Mouse (Mus musculus) liver, adult 2 months (tissue): Measurements from ENCODE around the gene Rpl9. TPM values are rescaled to one million over a fixed set of nuclear protein-coding genes. Genes with fewer than 3 reads are reported as not detected.
A peak's percentile ranks its signal among the peaks of the same experiment; 100 is the strongest.

Source experiments
- DNase-seq: peaks from one replicate; pipeline ENCODE4 v3.0.0-alpha.2; 2011; ENCODE audit warnings: low read depth, low spot score; ENCODE audit errors: extremely low read depth
- H3K27ac ChIP-seq: fragments of 200-500 bp; replicated peaks from 2 replicates; pipeline ENCODE4 v1.5.1; 2012; ENCODE audit warnings: low read depth, mild to moderate bottlenecking, control low read depth, inconsistent platforms, low read length; ENCODE audit not compliant: insufficient read depth
- H3K27me3 ChIP-seq: fragments of 200-500 bp; 2 replicates; pipeline ENCODE4 v1.6.1; 2012; ENCODE audit warnings: mild to moderate bottlenecking, moderate library complexity, low read length, inconsistent platforms; ENCODE audit not compliant: control insufficient read depth, insufficient read depth
- H3K36me3 ChIP-seq: fragments of 200-500 bp; 2 replicates; pipeline ENCODE4 v1.6.1; 2012; ENCODE audit warnings: low read length, inconsistent platforms; ENCODE audit not compliant: control insufficient read depth, insufficient read depth
- H3K4me1 ChIP-seq: fragments of 200-500 bp; 2 replicates; pipeline ENCODE4 v1.6.1; 2011; ENCODE audit warnings: low read length; ENCODE audit not compliant: control insufficient read depth, insufficient read depth
- H3K4me3 ChIP-seq: fragments of 200-500 bp; 2 replicates; pipeline ENCODE4 v1.5.1; 2011; ENCODE audit warnings: low read depth, mild to moderate bottlenecking, control low read depth, low read length, moderate library complexity; ENCODE audit not compliant: insufficient read depth
- H3K79me2 ChIP-seq: fragments of 200-500 bp; 2 replicates; pipeline ENCODE4 v1.6.1; 2012; ENCODE audit warnings: inconsistent platforms, mild to moderate bottlenecking, low read length, moderate library complexity; ENCODE audit not compliant: control insufficient read depth, insufficient read depth
- H3K9ac ChIP-seq: fragments of 200-500 bp; 2 replicates; pipeline ENCODE4 v1.6.1; 2012; ENCODE audit warnings: low read depth, mild to moderate bottlenecking, control low read depth, inconsistent platforms, low read length
- CTCF ChIP-seq: fragments of 200-500 bp; IDR thresholded peaks from 2 replicates; pipeline ENCODE4 v1.5.1; 2011; ENCODE audit warnings: low read depth, low read length, control low read depth
- POLR2A ChIP-seq: fragments of 200-500 bp; IDR thresholded peaks from 2 replicates; pipeline ENCODE4 v1.6.1; 2011; ENCODE audit warnings: low read length, control low read depth; ENCODE audit not compliant: insufficient read depth; ENCODE audit errors: extremely low read depth
- WGBS: fragments of 180-500 bp; shearing (Covaris S2); methylation state at CpG from one replicate; pipeline ENCODE4 v1.1.7; 2018; 5-methylcytosine and 5-hydroxymethylcytosine counted together
- polyA plus RNA-seq: library from polyadenylated mRNA; depleted of rRNA; stranded (reverse); fragments of >200 nt; gene quantifications from 2 replicates; pipeline ENCODE4 v1.2.3, GENCODE M21; 2012; rRNA removed
- total RNA-seq: library from RNA; depleted of rRNA; stranded (reverse); fragments of >200 nt; gene quantifications from 2 replicates; pipeline ENCODE4 v1.2.3, GENCODE M21; 2014; rRNA removed

The Rpl9 gene
- total RNA-seq (423 and 451 TPM in 2 replicates), polyA plus RNA-seq (91.1 and 95.8 TPM in 2 replicates)

GRCm38 (mm10) chr5:65390648-65391644, at the start of gene Rpl9, which contains the start of gene Lias:
Gene Rpl9 (minus strand): TSS chr5:65391444.
Gene Lias (plus strand): TSS chr5:65391497.
- Histone ChIP-seq H3K9ac (peak within 1 kb of the TSS; percentile 84), H3K36me3 (peaks cover 29% of the 10 kb centered on the region), H3K79me2 (peaks cover 7% of the 10 kb centered on the region; the same call in 1 of the 2 replicates), H3K27me3 (no peaks in the 10 kb centered on the region), H3K27ac (peak within 1 kb of the TSS; percentile 70), H3K4me3 (peak within 1 kb of the TSS; percentile 69), H3K4me1 (peaks cover 8% of the 10 kb centered on the region)
- TF ChIP-seq POLR2A (peak; percentile 91; the same call in 1 of the 2 replicates), CTCF (no peak)
- under 1% methylated on average over 83 of the region's 83 CpGs for WGBS
- DNase-seq: peak; percentile 89

- Histone ChIP-seq H3K4me3 (no peak overlapping the region), H3K79me2 (peaks cover 4% of the 10 kb centered on the region), H3K9ac (no peak overlapping the region), H3K4me1 (peaks cover 8% of the 10 kb centered on the region; the same call in 1 of the 2 replicates), H3K36me3 (no peaks in the 10 kb centered on the region), H3K27me3 (no peaks in the 10 kb centered on the region), H3K27ac (no peak overlapping the region)
- no peak for TF ChIP-seq POLR2A
- TF ChIP-seq CTCF: no peak
- DNase-seq: no peak
These were observed 46.8 kb upstream of the Rpl9 start for GRCm38 (mm10) chr5:65438041-65438440.

- Histone ChIP-seq H3K4me3 (peak within 1 kb of the TSS; percentile 87), H3K27ac (peak within 1 kb of the TSS; percentile 70), H3K79me2 (peaks cover 13% of the 10 kb centered on the region), H3K27me3 (no peaks in the 10 kb centered on the region), H3K4me1 (peaks cover 19% of the 10 kb centered on the region), H3K36me3 (no peaks in the 10 kb centered on the region), H3K9ac (peak within 1 kb of the TSS; percentile 94)
- TF ChIP-seq CTCF (no peak), POLR2A (peak; percentile 84; the same call in 1 of the 2 replicates)
- peak; percentile 90 for DNase-seq
- under 1% methylated on average over 51 of the region's 51 CpGs for WGBS
These were observed 44.7 kb upstream of the Rpl9 start, which contains the start of gene Ugdh for GRCm38 (mm10) chr5:65435806-65436561. Gene Ugdh (minus strand): TSS chr5:65435949.

- peak; percentile 65 for DNase-seq
- Histone ChIP-seq H3K27ac (peak overlapping the region; percentile 70), H3K36me3 (no peaks in the 10 kb centered on the region), H3K4me3 (peak overlapping the region; percentile 87), H3K27me3 (no peaks in the 10 kb centered on the region), H3K4me1 (peaks cover 21% of the 10 kb centered on the region), H3K79me2 (peaks cover 19% of the 10 kb centered on the region), H3K9ac (peak overlapping the region; percentile 94)
- under 1% methylated on average over 45 of the region's 47 CpGs for WGBS
- TF ChIP-seq CTCF (no peak), POLR2A (peak; percentile 97)
These were observed 44.1 kb upstream of the Rpl9 start for GRCm38 (mm10) chr5:65435363-65435805.

GRCm38 (mm10) chr5:65434471-65435362, 43.5 kb upstream of the Rpl9 start:
- no peaks in the 10 kb centered on the region for H3K27me3 ChIP-seq
- peak overlapping the region; percentile 70 for H3K27ac ChIP-seq
- H3K4me1 ChIP-seq: peaks cover 24% of the 10 kb centered on the region
- H3K9ac ChIP-seq: peak overlapping the region; percentile 94
- TF ChIP-seq POLR2A: no peak
- TF ChIP-seq CTCF: no peak
- no peak for DNase-seq
- H3K36me3 ChIP-seq: peaks cover 3% of the 10 kb centered on the region; the same call in 1 of the 2 replicates
- peaks cover 21% of the 10 kb centered on the region for H3K79me2 ChIP-seq
- WGBS: 7% methylated on average over 15 of the region's 15 CpGs
- peak overlapping the region; percentile 87 for H3K4me3 ChIP-seq
